Mouse (Mus musculus): Measurements from ENCODE around the gene Polr3b. TPM values are rescaled to one million over a fixed set of nuclear protein-coding genes. Genes with fewer than 3 reads are reported as not detected.

The Polr3b gene
- polyA plus RNA-seq, 1 experiment, result 4.8 TPM

DNA sequence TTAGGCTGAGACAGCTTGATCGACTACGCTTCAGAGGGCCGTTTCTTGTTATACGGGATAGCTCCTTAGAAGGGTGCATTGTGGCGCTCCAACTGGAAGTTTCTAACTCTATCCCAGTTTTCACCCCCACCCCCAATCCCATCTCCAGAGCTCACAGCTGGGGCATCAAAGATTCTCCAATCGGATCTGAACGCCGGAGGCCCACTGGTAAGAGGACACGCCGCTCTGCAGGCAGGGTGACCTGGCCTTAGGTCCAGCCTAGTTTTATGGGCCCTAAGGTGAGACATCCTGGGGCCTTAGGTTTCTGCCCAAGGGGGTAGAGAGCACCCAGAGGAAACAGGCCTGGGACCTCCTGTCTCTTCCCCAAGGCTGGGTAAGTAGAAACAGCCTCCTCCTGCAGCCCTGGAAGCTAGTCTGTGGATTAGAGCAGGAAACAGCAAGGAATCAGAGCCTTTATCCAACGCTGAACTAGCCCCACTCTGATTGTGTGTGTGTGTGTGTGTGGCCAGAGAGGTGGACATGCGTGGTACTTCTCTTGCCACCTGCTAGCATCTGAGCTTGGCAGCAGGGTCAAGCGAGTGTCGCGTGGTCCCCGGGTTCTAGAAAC lies 137.5 kb downstream of the Polr3b start:
- no peak overlapping the region for H3K27ac ChIP-seq (ENCODE audit: control insufficient read depth, insufficient read depth, low read depth, low read length)
- peaks cover 35% of the 10 kb centered on the region for H3K4me1 ChIP-seq (ENCODE audit: control insufficient read depth, insufficient read depth, low read length)
- no peaks in the 10 kb centered on the region for H3K36me3 ChIP-seq (ENCODE audit: control insufficient read depth, insufficient read depth, low read length)
- TF ChIP-seq POLR2A (IDR thresholded peaks at IDR 0.05; ENCODE audit: control insufficient read depth, low read depth, low read length), result no peak
- no peak for TF ChIP-seq CTCF (IDR thresholded peaks at IDR 0.05; ENCODE audit: control insufficient read depth, insufficient read depth, insufficient replicate concordance, low read depth, low read length)
- peak overlapping the region; percentile 90 for H3K4me3 ChIP-seq (ENCODE audit: control insufficient read depth, low read depth, low read length)
- peaks cover 24% of the 10 kb centered on the region for H3K27me3 ChIP-seq (ENCODE audit: control insufficient read depth, insufficient read depth, low read length)

DNA sequence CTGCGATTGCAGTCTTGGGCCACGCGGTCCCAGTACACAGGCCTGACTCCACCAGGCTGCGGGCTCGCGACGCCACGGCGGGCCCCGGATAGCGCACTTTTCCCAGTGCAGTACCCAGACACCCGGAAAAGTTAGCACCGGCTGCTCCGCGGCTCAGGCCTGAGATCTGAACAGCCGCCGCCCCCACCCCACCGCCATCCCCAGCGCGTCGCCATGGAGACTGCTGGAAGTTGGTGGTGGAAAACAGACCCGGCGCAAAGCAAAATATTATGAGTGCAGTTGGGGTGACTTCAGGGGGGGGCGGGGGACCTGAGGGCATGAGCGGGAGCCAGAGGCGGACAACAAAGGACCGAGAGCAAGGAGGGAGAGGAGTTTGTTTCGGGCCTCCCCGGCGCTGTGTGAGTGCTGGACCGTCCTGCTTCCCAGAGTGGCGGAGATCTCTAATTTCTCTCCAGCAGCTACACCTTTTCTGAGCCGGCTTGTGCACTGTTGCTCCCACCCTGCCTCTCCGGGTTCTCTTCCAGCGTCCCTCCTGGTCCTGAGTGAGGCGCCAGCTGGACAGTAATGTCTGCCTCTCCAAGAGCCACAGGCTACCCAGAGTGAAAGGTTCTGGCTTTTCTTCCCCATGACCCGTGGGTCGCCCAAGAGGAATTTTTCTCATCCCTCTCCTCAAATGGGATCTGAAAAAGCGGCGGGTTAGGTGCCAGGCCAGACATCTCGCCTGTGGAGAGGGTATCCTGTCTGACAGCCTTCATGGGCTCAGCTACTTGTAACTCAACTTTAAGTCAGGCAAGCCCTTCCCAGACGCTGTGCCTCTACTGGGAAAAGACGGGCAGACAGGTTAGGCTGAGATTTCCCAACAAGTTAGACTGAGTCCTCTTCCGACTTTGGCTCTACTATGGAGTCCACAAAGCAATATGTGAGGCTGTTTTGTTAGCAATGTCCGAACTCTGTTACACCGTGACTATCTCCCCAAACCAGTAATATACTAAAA lies 138.3 kb downstream of the Polr3b start:
- TF ChIP-seq POLR2A (IDR thresholded peaks at IDR 0.05; ENCODE audit: control insufficient read depth, low read depth, low read length) (no peak), CTCF (IDR thresholded peaks at IDR 0.05; ENCODE audit: control insufficient read depth, insufficient read depth, insufficient replicate concordance, low read depth, low read length) (no peak)
- H3K4me1 ChIP-seq (ENCODE audit: control insufficient read depth, insufficient read depth, low read length), result peaks cover 31% of the 10 kb centered on the region
- peak overlapping the region; percentile 90 for H3K4me3 ChIP-seq (ENCODE audit: control insufficient read depth, low read depth, low read length)
- H3K27ac ChIP-seq (ENCODE audit: control insufficient read depth, insufficient read depth, low read depth, low read length), result no peak overlapping the region
- peaks cover 19% of the 10 kb centered on the region for H3K27me3 ChIP-seq (ENCODE audit: control insufficient read depth, insufficient read depth, low read length)
- no peaks in the 10 kb centered on the region for H3K36me3 ChIP-seq (ENCODE audit: control insufficient read depth, insufficient read depth, low read length)

DNA sequence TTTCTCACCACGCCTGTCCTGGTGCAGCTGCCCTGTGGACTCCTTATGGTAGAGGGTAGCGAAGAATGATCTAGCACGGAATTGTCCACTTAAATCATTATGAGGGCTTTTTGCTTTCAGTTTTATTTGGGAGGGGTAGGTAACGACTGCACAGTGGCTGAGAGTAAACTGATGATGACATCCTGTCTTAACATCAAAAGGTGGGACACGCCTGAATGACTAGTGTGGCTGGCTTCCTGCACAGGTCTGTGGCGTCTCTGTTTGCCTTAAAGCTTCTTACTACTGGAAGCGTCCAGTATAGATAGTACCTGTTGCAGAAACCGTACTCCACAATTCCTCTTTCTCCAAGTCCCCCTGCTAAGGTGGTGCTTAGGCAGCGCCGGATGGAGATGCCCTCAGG lies 146.7 kb downstream of the Polr3b start:
- no peak for TF ChIP-seq POLR2A (IDR thresholded peaks at IDR 0.05; ENCODE audit: control insufficient read depth, low read depth, low read length)
- no peak for TF ChIP-seq CTCF (IDR thresholded peaks at IDR 0.05; ENCODE audit: control insufficient read depth, insufficient read depth, insufficient replicate concordance, low read depth, low read length)
- no peak overlapping the region for H3K27ac ChIP-seq (ENCODE audit: control insufficient read depth, insufficient read depth, low read depth, low read length)

DNA sequence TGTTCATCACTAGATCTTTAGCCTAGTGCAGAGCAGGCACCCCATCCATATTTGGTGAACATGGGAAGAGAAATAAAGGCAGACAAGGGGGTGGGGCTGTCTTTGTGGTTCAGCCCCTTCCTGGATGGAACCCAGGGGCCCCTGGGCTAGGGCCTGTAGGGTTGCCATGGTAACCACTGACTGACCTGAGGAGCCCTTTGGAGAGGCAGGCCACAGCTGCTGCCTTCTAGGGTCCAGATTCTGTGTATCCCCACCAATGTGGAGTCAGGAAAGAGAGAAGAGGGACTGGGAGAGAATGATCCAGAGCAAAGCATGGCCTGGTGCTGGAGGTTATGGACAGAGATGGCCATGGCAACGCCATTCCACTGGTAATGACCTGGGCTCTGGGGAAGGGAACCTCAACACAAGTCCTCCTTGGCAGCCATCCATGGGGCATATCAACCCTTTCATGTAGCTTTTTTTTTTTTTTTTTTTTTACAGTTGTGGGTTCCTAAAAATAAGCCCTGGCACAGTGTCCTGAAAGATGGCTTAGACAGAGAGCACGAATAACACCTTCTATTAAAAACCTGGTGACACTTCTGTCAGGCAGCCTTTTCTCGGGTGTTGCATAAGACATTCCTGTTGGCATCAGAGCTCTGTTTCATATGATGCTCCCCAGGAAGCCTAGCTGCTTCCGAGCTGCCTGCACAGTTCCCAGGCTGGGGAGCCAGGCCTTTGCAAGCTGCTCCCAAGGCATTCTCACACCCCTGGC lies 150.5 kb downstream of the Polr3b start:
- H3K4me3 ChIP-seq (ENCODE audit: control insufficient read depth, low read depth, low read length), result no peak overlapping the region
- no peaks in the 10 kb centered on the region for H3K36me3 ChIP-seq (ENCODE audit: control insufficient read depth, insufficient read depth, low read length)
- H3K27me3 ChIP-seq (ENCODE audit: control insufficient read depth, insufficient read depth, low read length), result no peaks in the 10 kb centered on the region
- TF ChIP-seq POLR2A (IDR thresholded peaks at IDR 0.05; ENCODE audit: control insufficient read depth, low read depth, low read length), result no peak
- no peak for TF ChIP-seq CTCF (IDR thresholded peaks at IDR 0.05; ENCODE audit: control insufficient read depth, insufficient read depth, insufficient replicate concordance, low read depth, low read length)
- H3K4me1 ChIP-seq (ENCODE audit: control insufficient read depth, insufficient read depth, low read length), result peaks cover 4% of the 10 kb centered on the region
- H3K27ac ChIP-seq (ENCODE audit: control insufficient read depth, insufficient read depth, low read depth, low read length), result no peak overlapping the region

More for the DNA sequence above, 146.7 kb downstream of the Polr3b start:
- H3K27me3 ChIP-seq (ENCODE audit: control insufficient read depth, insufficient read depth, low read length), result no peaks in the 10 kb centered on the region
- no peaks in the 10 kb centered on the region for H3K36me3 ChIP-seq (ENCODE audit: control insufficient read depth, insufficient read depth, low read length)
- no peak overlapping the region for H3K4me3 ChIP-seq (ENCODE audit: control insufficient read depth, low read depth, low read length)
- peaks cover 4% of the 10 kb centered on the region for H3K4me1 ChIP-seq (ENCODE audit: control insufficient read depth, insufficient read depth, low read length)

DNA sequence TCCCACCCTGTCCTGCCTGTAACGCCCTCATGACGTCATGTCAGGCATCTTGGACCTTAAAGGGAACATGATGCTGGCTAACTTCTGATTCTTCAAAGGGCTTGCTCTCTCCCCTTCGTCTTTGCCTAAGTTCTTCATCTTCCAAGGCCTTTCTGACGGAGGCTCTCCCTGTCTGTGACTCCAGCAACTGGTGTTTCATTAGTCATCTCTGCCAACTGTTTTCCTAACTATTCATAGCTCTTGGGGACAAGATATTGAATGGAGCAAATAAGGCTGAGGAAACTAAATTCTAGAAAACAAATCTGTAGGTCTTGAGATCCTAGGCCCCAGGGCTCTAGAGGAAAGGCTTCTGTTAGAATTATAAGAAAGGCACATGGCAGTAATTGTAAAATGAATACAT lies 151.8 kb downstream of the Polr3b start:
- TF ChIP-seq CTCF (IDR thresholded peaks at IDR 0.05; ENCODE audit: control insufficient read depth, insufficient read depth, insufficient replicate concordance, low read depth, low read length), result no peak
- H3K36me3 ChIP-seq (ENCODE audit: control insufficient read depth, insufficient read depth, low read length), result no peaks in the 10 kb centered on the region
- no peak overlapping the region for H3K27ac ChIP-seq (ENCODE audit: control insufficient read depth, insufficient read depth, low read depth, low read length)
- peaks cover 4% of the 10 kb centered on the region for H3K4me1 ChIP-seq (ENCODE audit: control insufficient read depth, insufficient read depth, low read length)
- H3K27me3 ChIP-seq (ENCODE audit: control insufficient read depth, insufficient read depth, low read length), result no peaks in the 10 kb centered on the region
- H3K4me3 ChIP-seq (ENCODE audit: control insufficient read depth, low read depth, low read length), result no peak overlapping the region

DNA sequence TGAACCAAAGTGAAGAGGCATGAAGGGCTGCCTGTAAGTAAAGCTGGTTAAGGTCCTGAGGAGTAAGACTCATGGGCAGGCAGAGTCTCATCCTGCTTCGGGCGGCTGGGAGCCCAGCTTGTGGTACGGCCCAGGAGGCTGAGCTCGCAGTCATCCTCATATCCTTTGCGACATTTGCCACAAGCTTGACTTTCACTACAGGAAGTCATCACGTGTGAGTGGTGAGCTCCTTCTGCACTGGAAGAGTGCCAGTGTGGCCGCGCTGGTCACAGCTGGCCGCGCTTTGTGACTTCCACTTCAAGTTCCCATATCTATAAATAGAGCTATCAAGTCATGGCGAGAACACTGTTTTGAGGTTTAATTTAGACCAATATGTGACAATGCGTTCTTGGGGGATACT lies 152.5 kb downstream of the Polr3b start:
- Histone ChIP-seq H3K4me3 (ENCODE audit: control insufficient read depth, low read depth, low read length) (no peak overlapping the region), H3K27ac (ENCODE audit: control insufficient read depth, insufficient read depth, low read depth, low read length) (no peak overlapping the region), H3K36me3 (ENCODE audit: control insufficient read depth, insufficient read depth, low read length) (no peaks in the 10 kb centered on the region), H3K4me1 (ENCODE audit: control insufficient read depth, insufficient read depth, low read length) (peaks cover 4% of the 10 kb centered on the region), H3K27me3 (ENCODE audit: control insufficient read depth, insufficient read depth, low read length) (no peaks in the 10 kb centered on the region)
- TF ChIP-seq CTCF (IDR thresholded peaks at IDR 0.05; ENCODE audit: control insufficient read depth, insufficient read depth, insufficient replicate concordance, low read depth, low read length), result no peak
- no peak for TF ChIP-seq POLR2A (IDR thresholded peaks at IDR 0.05; ENCODE audit: control insufficient read depth, low read depth, low read length)

Other genes with a start within 250 kb of the Polr3b start
- gene Nuak1, start 181.7 kb upstream of the Polr3b start, polyA plus RNA-seq (2012; rRNA removed), result 0.91 and 1.6 TPM in 2 replicates
- gene Ckap4, start 88.2 kb upstream of the Polr3b start, polyA plus RNA-seq (2012; rRNA removed), result 50.1 and 55.7 TPM in 2 replicates
- 14.0 and 18.2 TPM in 2 replicates for gene Tcp11l2, start 45.7 kb upstream of the Polr3b start, polyA plus RNA-seq (2012; rRNA removed)
- 83.8 and 93.1 TPM in 2 replicates for gene Rfx4, start 133.8 kb downstream of the Polr3b start, polyA plus RNA-seq (2012; rRNA removed)